Mouse (Mus musculus): ENCODE results near the gene Atp9a. TPM values are rescaled to one million over a fixed set of nuclear protein-coding genes. Genes with fewer than 3 reads are reported as not detected.

Atp9a gene
- polyA plus RNA-seq, 1 experiment from 2014 or later: 15.0 TPM

DNA sequence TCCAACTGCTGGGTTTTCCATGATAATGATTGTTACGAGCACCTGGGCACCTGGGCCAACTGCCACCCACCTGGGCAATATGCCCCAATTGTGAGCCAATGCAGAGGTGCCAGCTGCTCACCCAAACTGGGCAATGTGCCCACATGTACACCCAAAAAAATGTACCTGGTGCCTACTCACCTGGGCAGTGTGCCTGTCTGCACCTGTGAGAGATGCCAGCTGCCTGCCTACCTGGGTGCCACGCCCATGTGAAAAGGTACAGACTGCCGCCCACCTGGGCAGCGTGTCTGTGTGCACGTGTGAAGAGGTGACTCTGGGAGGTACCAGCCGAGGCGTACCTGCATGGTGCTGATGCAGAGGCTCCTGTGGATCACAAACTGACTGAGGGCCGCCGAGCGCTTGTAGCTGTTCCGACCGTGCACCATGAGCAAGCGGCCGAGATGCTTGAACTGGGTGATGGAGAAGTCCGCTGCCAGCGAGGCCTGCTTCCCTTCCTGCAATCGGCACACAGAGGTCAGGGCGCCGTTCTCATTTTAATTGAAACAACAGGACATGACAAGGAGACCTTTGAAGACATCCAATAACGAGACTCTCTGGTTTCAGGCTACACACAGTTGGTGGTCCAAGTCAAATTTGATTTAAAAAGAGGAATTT lies 98.6 kb downstream of the Atp9a start:
- 70% methylated on average over 20 of the region's 20 CpGs for WGBS
- H3K9me3 ChIP-seq (replicated peaks; ENCODE audit: low read length): no peaks in the 10 kb centered on the region
- H3K4me1 ChIP-seq (replicated peaks; ENCODE audit: insufficient read depth, low read length): no peaks in the 10 kb centered on the region
- no peak overlapping the region for H3K9ac ChIP-seq (ENCODE audit: low read depth, low read length)
- no peak overlapping the region for H3K4me2 ChIP-seq (ENCODE audit: low read length)
- H3K36me3 ChIP-seq (ENCODE audit: insufficient read depth, low read length): no peaks in the 10 kb centered on the region
- no peak overlapping the region for H3K27ac ChIP-seq
- no peak for ATAC-seq (replicated peaks; ENCODE audit: low FRiP score, low read depth)
- H3K4me3 ChIP-seq (replicated peaks; ENCODE audit: low read depth, low read length): no peak overlapping the region
- no peaks in the 10 kb centered on the region for H3K27me3 ChIP-seq (ENCODE audit: insufficient read depth, low read length)
- peak; percentile 23 for DNase-seq (ENCODE audit: low spot score)
- no peak for TF ChIP-seq CTCF (IDR thresholded peaks at IDR 0.05; ENCODE audit: low read depth)

- H3K27ac ChIP-seq: no peak overlapping the region
- 72% methylated on average over 11 of the region's 11 CpGs for WGBS
These were observed 100.0 kb downstream of the Atp9a start for GRCm38 (mm10) chr2:168642187-168642586.

GRCm38 (mm10) chr2:168640460-168640859 lies 101.7 kb downstream of the Atp9a start:
- Histone ChIP-seq H3K36me3 (ENCODE audit: insufficient read depth, low read length) (no peaks in the 10 kb centered on the region), H3K4me2 (ENCODE audit: low read length) (no peak overlapping the region), H3K9ac (ENCODE audit: low read depth, low read length) (no peak overlapping the region), H3K9me3 (replicated peaks; ENCODE audit: low read length) (no peaks in the 10 kb centered on the region), H3K4me3 (replicated peaks; ENCODE audit: low read depth, low read length) (no peak overlapping the region), H3K4me1 (replicated peaks; ENCODE audit: insufficient read depth, low read length) (no peaks in the 10 kb centered on the region), H3K27ac (no peak overlapping the region), H3K27me3 (ENCODE audit: insufficient read depth, low read length) (no peaks in the 10 kb centered on the region)
- ATAC-seq (replicated peaks; ENCODE audit: low FRiP score, low read depth): no peak
- DNase-seq (ENCODE audit: low spot score): no peak
- 93% methylated on average over 9 of the region's 9 CpGs for whole genome bisulfite sequencing
- no peak for TF ChIP-seq CTCF (IDR thresholded peaks at IDR 0.05; ENCODE audit: low read depth)

More at GRCm38 (mm10) chr2:168642187-168642586, 100.0 kb downstream of the Atp9a start:
- Histone ChIP-seq H3K4me3 (replicated peaks; ENCODE audit: low read depth, low read length) (no peak overlapping the region), H3K9ac (ENCODE audit: low read depth, low read length) (no peak overlapping the region), H3K36me3 (ENCODE audit: insufficient read depth, low read length) (no peaks in the 10 kb centered on the region), H3K27me3 (ENCODE audit: insufficient read depth, low read length) (no peaks in the 10 kb centered on the region), H3K9me3 (replicated peaks; ENCODE audit: low read length) (no peaks in the 10 kb centered on the region), H3K4me2 (ENCODE audit: low read length) (no peak overlapping the region), H3K4me1 (replicated peaks; ENCODE audit: insufficient read depth, low read length) (no peaks in the 10 kb centered on the region)
- TF ChIP-seq CTCF (IDR thresholded peaks at IDR 0.05; ENCODE audit: low read depth): no peak
- ATAC-seq (replicated peaks; ENCODE audit: low FRiP score, low read depth) (no peak), DNase-seq (ENCODE audit: low spot score) (no peak)

DNA sequence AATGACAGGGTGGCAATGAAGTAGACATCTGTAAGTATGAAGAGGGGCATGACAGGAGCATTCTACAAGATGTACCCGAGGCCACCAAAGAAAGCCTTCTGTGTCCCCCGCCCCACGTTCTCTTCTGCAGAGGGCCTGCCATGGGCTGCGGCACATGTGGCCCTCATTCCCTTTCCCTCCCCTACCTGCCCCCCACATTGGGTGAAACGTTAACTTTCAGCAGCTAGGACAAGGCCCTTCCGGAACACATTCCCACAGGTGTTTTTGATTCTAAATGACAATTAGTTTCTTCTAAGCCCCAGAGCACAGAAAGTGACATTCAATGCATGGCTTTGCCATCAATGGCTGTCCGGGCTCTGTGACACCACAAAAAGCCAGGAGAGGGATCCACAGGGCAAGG lies 107.3 kb downstream of the Atp9a start:
- Histone ChIP-seq H3K27ac (no peak overlapping the region), H3K9ac (ENCODE audit: low read depth, low read length) (no peak overlapping the region), H3K4me2 (ENCODE audit: low read length) (no peak overlapping the region), H3K9me3 (replicated peaks; ENCODE audit: low read length) (no peaks in the 10 kb centered on the region), H3K36me3 (ENCODE audit: insufficient read depth, low read length) (no peaks in the 10 kb centered on the region), H3K4me3 (replicated peaks; ENCODE audit: low read depth, low read length) (no peak overlapping the region), H3K4me1 (replicated peaks; ENCODE audit: insufficient read depth, low read length) (no peaks in the 10 kb centered on the region; the same call in 1 of the 2 replicates), H3K27me3 (ENCODE audit: insufficient read depth, low read length) (no peaks in the 10 kb centered on the region)
- ATAC-seq (replicated peaks; ENCODE audit: low FRiP score, low read depth): no peak
- 75% methylated on average over 7 of the region's 7 CpGs for WGBS
- no peak for TF ChIP-seq CTCF (IDR thresholded peaks at IDR 0.05; ENCODE audit: low read depth)
- no peak for DNase-seq (ENCODE audit: low spot score)

GRCm38 (mm10) chr2:168633301-168633816 lies 108.8 kb downstream of the Atp9a start:
- Histone ChIP-seq H3K4me1 (replicated peaks; ENCODE audit: insufficient read depth, low read length) (no peaks in the 10 kb centered on the region; the same call in 1 of the 2 replicates), H3K36me3 (ENCODE audit: insufficient read depth, low read length) (no peaks in the 10 kb centered on the region), H3K9me3 (replicated peaks; ENCODE audit: low read length) (no peaks in the 10 kb centered on the region), H3K9ac (ENCODE audit: low read depth, low read length) (0 out of 2 replicates have a peak overlapping the region, but pooled peaks have one; percentile 14), H3K27me3 (ENCODE audit: insufficient read depth, low read length) (no peaks in the 10 kb centered on the region), H3K27ac (no peak overlapping the region), H3K4me3 (replicated peaks; ENCODE audit: low read depth, low read length) (no peak overlapping the region), H3K4me2 (ENCODE audit: low read length) (no peak overlapping the region)
- 22% methylated on average over 14 of the region's 14 CpGs for WGBS
- ATAC-seq (replicated peaks; ENCODE audit: low FRiP score, low read depth): peak; percentile 25; the same call in 1 of the 2 replicates
- DNase-seq (ENCODE audit: low spot score): peak; percentile 59
- no peak for TF ChIP-seq CTCF (IDR thresholded peaks at IDR 0.05; ENCODE audit: low read depth)

- H3K27me3 ChIP-seq (ENCODE audit: insufficient read depth, low read length): no peaks in the 10 kb centered on the region
- DNase-seq (ENCODE audit: low spot score): no peak
- TF ChIP-seq CTCF (IDR thresholded peaks at IDR 0.05; ENCODE audit: low read depth): no peak
- H3K4me2 ChIP-seq (ENCODE audit: low read length): no peak overlapping the region
- ATAC-seq (replicated peaks; ENCODE audit: low FRiP score, low read depth): no peak
- 82% methylated on average over 6 of the region's 6 CpGs for WGBS
- H3K4me1 ChIP-seq (replicated peaks; ENCODE audit: insufficient read depth, low read length): no peaks in the 10 kb centered on the region; the same call in 1 of the 2 replicates
- H3K4me3 ChIP-seq (replicated peaks; ENCODE audit: low read depth, low read length): no peak overlapping the region
- H3K9me3 ChIP-seq (replicated peaks; ENCODE audit: low read length): no peaks in the 10 kb centered on the region
- no peaks in the 10 kb centered on the region for H3K36me3 ChIP-seq (ENCODE audit: insufficient read depth, low read length)
- no peak overlapping the region for H3K9ac ChIP-seq (ENCODE audit: low read depth, low read length)
- H3K27ac ChIP-seq: no peak overlapping the region
These were observed 109.7 kb downstream of the Atp9a start for GRCm38 (mm10) chr2:168632543-168632942.
